Mouse (Mus musculus): ENCODE results near the gene Wipf3.

Gene Wipf3

GRCm38 (mm10) chr6:54429447-54430194 is at the start of gene Wipf3:
Gene Wipf3, plus strand, starts transcription at chr6:54429603.
- peak; percentile 67 for DNase-seq

GRCm38 (mm10) chr6:54382636-54383035 is 46.8 kb upstream of the Wipf3 start:
- no peak for DNase-seq

GRCm38 (mm10) chr6:54383893-54384524 is 45.4 kb upstream of the Wipf3 start:
- DNase-seq, result no peak

GRCm38 (mm10) chr6:54384777-54385176 is 44.6 kb upstream of the Wipf3 start:
- no peak for DNase-seq

GRCm38 (mm10) chr6:54386429-54386828 is 43.0 kb upstream of the Wipf3 start:
- no peak for DNase-seq

GRCm38 (mm10) chr6:54387044-54387443 is 42.4 kb upstream of the Wipf3 start:
- DNase-seq, result no peak

GRCm38 (mm10) chr6:54387751-54388150 is 41.7 kb upstream of the Wipf3 start:
- DNase-seq, result no peak

- DNase-seq, result no peak
Measured at GRCm38 (mm10) chr6:54388690-54389275, 40.6 kb upstream of the Wipf3 start.

GRCm38 (mm10) chr6:54391765-54392164 is 37.6 kb upstream of the Wipf3 start:
- DNase-seq, result peak; percentile 65

GRCm38 (mm10) chr6:54393886-54394285 is 35.5 kb upstream of the Wipf3 start:
- DNase-seq, result no peak

- peak; percentile 42 for DNase-seq
Measured at GRCm38 (mm10) chr6:54399194-54399923, 30.0 kb upstream of the Wipf3 start.

GRCm38 (mm10) chr6:54401503-54401902 is 27.9 kb upstream of the Wipf3 start:
- no peak for DNase-seq

GRCm38 (mm10) chr6:54404916-54405315 is 24.5 kb upstream of the Wipf3 start:
- no peak for DNase-seq

GRCm38 (mm10) chr6:54406116-54406515 is 23.3 kb upstream of the Wipf3 start:
- no peak for DNase-seq

GRCm38 (mm10) chr6:54409271-54409670 is 20.1 kb upstream of the Wipf3 start:
- no peak for DNase-seq

- no peak for DNase-seq
Measured at GRCm38 (mm10) chr6:54410451-54410850, 19.0 kb upstream of the Wipf3 start.

- DNase-seq, result no peak
Measured at GRCm38 (mm10) chr6:54411591-54411990, 17.8 kb upstream of the Wipf3 start.

GRCm38 (mm10) chr6:54412879-54413278 is 16.5 kb upstream of the Wipf3 start:
- DNase-seq, result no peak

- no peak for DNase-seq
Measured at GRCm38 (mm10) chr6:54425230-54425629, 4.2 kb upstream of the Wipf3 start.

GRCm38 (mm10) chr6:54428850-54429446 is 455 bp upstream of the Wipf3 start:
- no peak for DNase-seq

GRCm38 (mm10) chr6:54430221-54430620 is 818 bp downstream of the Wipf3 start:
- no peak for DNase-seq

- no peak for DNase-seq
Measured at GRCm38 (mm10) chr6:54431761-54432160, 2.4 kb downstream of the Wipf3 start.

GRCm38 (mm10) chr6:54432191-54432590 is 2.8 kb downstream of the Wipf3 start:
- DNase-seq, result no peak
